In the genomic region with DNA sequence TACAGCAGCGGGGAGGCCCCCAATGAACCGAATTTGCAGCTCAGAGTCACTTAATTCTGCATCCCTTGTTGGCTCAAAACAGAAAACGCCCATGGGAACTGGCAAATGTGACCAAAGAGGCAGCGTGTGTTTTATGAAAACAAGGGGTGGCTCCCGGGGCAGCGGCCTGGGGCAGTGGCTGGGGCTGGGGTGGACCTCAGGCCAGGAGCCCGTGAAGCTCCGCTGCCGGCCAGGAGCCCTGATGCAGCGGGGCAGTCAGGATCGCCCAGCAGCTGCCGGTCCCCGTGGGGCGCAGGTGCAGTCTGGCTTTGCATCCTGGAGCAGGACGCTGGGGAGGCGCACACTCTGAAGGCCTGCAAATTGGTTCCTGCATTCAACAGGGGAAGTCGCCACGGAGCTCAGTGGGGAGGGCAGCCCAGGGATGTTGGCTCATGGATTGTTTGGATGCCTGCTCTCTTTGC, we compare ENCODE assay signal across 8 mouse cellular contexts.
DNase-seq lines count a peak whose midpoint lies in the region; ATAC-seq and TF ChIP-seq lines count a peak whose summit lies in the region.

No protein-coding gene starts in this region.

- H3K27me3 ChIP-seq in kidney, embryonic 15.5 days, result no peaks in the 10 kb centered on the region
- H3K27me3 ChIP-seq in heart, embryonic 12.5 days (replicated peaks), result no peaks in the 10 kb centered on the region
- no peaks in the 10 kb centered on the region for H3K27me3 ChIP-seq in liver, embryonic 15.5 days

- H3K4me1 ChIP-seq in kidney, embryonic 15.5 days, result peaks cover 45% of the 10 kb centered on the region
- H3K4me1 ChIP-seq in heart, embryonic 12.5 days (replicated peaks), result peaks cover 22% of the 10 kb centered on the region
- peaks cover 6% of the 10 kb centered on the region; the same call in 1 of the 2 replicates for H3K4me1 ChIP-seq in liver, embryonic 15.5 days (replicated peaks)

- H3K27ac ChIP-seq in kidney, embryonic 15.5 days, result 0 out of 2 replicates have a peak overlapping the region, but pooled peaks have one; percentile 27
- H3K27ac ChIP-seq in heart, embryonic 12.5 days (ENCODE audit: poor library complexity, severe bottlenecking), result no peak overlapping the region
- H3K27ac ChIP-seq in liver, embryonic 15.5 days (replicated peaks), result no peak overlapping the region

- H3K4me2 ChIP-seq in kidney, embryonic 15.5 days, result peak overlapping the region; percentile 48
- H3K4me2 ChIP-seq in heart, embryonic 12.5 days, result peak overlapping the region; percentile 56
- H3K4me2 ChIP-seq in liver, embryonic 15.5 days, result peak overlapping the region; percentile 41

- peak; percentile 13; the same call in 1 of the 2 replicates for ATAC-seq in kidney, embryonic 15.5 days (replicated peaks; ENCODE audit: low FRiP score)
- ATAC-seq in heart, embryonic 12.5 days (ENCODE audit: insufficient number of reproducible peaks, low FRiP score), result peak; percentile 33; the same call in 1 of the 2 replicates
- no peak for ATAC-seq in liver, embryonic 15.5 days (ENCODE audit: insufficient read depth)

- no peak for TF ChIP-seq CTCF in brain, embryonic 14.5 days (IDR thresholded peaks at IDR 0.05; ENCODE audit: borderline replicate concordance, extremely low read depth, insufficient read depth, insufficient read length)

- H3K9me3 ChIP-seq in kidney, embryonic 15.5 days (replicated peaks), result no peaks in the 10 kb centered on the region
- H3K9me3 ChIP-seq in heart, embryonic 12.5 days (replicated peaks), result no peaks in the 10 kb centered on the region
- H3K9me3 ChIP-seq in liver, embryonic 15.5 days (replicated peaks), result no peaks in the 10 kb centered on the region

- H3K4me3 ChIP-seq in kidney, embryonic 15.5 days (replicated peaks), result peak overlapping the region; percentile 6; the same call in 1 of the 2 replicates
- no peak overlapping the region for H3K4me3 ChIP-seq in heart, embryonic 12.5 days
- H3K4me3 ChIP-seq in liver, embryonic 15.5 days (replicated peaks), result no peak overlapping the region

- DNase-seq in kidney, adult 8-10 months, result no peak
- DNase-seq in brain, embryonic 14.5 days (ENCODE audit: low read depth), result peak; percentile 73
- peak; percentile 64 to 67 for DNase-seq in spleen, postnatal 36 days (ENCODE audit: low spot score in 2 of 2)
- no peak for DNase-seq in testis, postnatal 14 days (ENCODE audit: low spot score)
- DNase-seq in frontal cortex, adult 2 months (ENCODE audit: extremely low spot score in 1 of 2, low spot score in 1 of 2), result no peak

- no peak for TF ChIP-seq POLR2A in brain, embryonic 14.5 days (IDR thresholded peaks at IDR 0.05; ENCODE audit: borderline replicate concordance, extremely low read depth, insufficient read depth, insufficient read length, poor library complexity, severe bottlenecking)

- H3K9ac ChIP-seq in kidney, embryonic 15.5 days, result peak overlapping the region; percentile 29; the same call in 1 of the 2 replicates
- H3K9ac ChIP-seq in heart, embryonic 12.5 days, result peak overlapping the region; percentile 52
- H3K9ac ChIP-seq in liver, embryonic 15.5 days, result no peak overlapping the region

- WGBS in kidney, embryonic 15.5 days, result 13% methylated on average over 18 of the region's 18 CpGs
- WGBS in heart, embryonic 12.5 days, result 16% methylated on average over 18 of the region's 18 CpGs
- WGBS in liver, embryonic 15.5 days (ENCODE audit: insufficient replicate concordance), result 37% methylated on average over 18 of the region's 18 CpGs

- H3K36me3 ChIP-seq in kidney, embryonic 15.5 days, result no peaks in the 10 kb centered on the region
- no peaks in the 10 kb centered on the region for H3K36me3 ChIP-seq in heart, embryonic 12.5 days
- no peaks in the 10 kb centered on the region for H3K36me3 ChIP-seq in liver, embryonic 15.5 days (replicated peaks)

Comparison
In these comparisons a context has a peak if more than half of its experiments do, and no peak if none do; other contexts are left out.
1. DNase-seq: peak in brain, embryonic 14.5 days (single experiment) and spleen, postnatal 36 days (2 of 2); none in kidney, adult 8-10 months (0 of 2), testis, postnatal 14 days (single experiment) and frontal cortex, adult 2 months (0 of 2).
2. Peak in every context shown above with its lines, with median percentiles within 50 percentile points of each other: H3K4me2 ChIP-seq.